Mouse (Mus musculus) heart, postnatal 0 days (tissue): Measurements from ENCODE around the gene Zfp280d. TPM values are rescaled to one million over a fixed set of nuclear protein-coding genes. Genes with fewer than 3 reads are reported as not detected.

Source experiments
- ATAC-seq: fragments of 200-750 bp; cut with Nextera tagmentation; 2 replicates; pipeline ENCODE4 v1.8.0; 2017; ENCODE audit warnings: low read depth, moderate number of reproducible peaks, moderate library complexity; ENCODE audit not compliant: insufficient read depth
- DNase-seq: peaks from one replicate; pipeline ENCODE4 v3.0.0-alpha.2; 2016; ENCODE audit warnings: low spot score
- H3K27ac ChIP-seq: fragments of 300-500 bp; sonication (generic); 2 replicates; pipeline ENCODE4 v1.5.1; 2014; ENCODE audit warnings: low read depth, mild to moderate bottlenecking
- H3K27me3 ChIP-seq: fragments of 300-500 bp; sonication (generic); 2 replicates; pipeline ENCODE4 v1.6.1; 2014; ENCODE audit warnings: low read length, mixed read lengths; ENCODE audit not compliant: control insufficient read depth, insufficient read depth
- H3K36me3 ChIP-seq: fragments of 300-500 bp; sonication (generic); replicated peaks from 2 replicates; pipeline ENCODE4 v1.6.1; 2014; ENCODE audit warnings: low read length, mixed read lengths; ENCODE audit not compliant: control insufficient read depth, insufficient read depth
- H3K4me1 ChIP-seq: fragments of 300-500 bp; sonication (generic); 2 replicates; pipeline ENCODE4 v1.6.1; 2014; ENCODE audit warnings: antibody characterized with exemption; ENCODE audit not compliant: control insufficient read depth, insufficient read depth
- H3K4me2 ChIP-seq: fragments of 300-500 bp; sonication (generic); 2 replicates; pipeline ENCODE4 v1.6.1; 2014; ENCODE audit warnings: low read depth, mild to moderate bottlenecking, low read length, moderate library complexity
- H3K4me3 ChIP-seq: fragments of 300-500 bp; sonication (generic); 2 replicates; pipeline ENCODE4 v1.5.1; 2014; ENCODE audit warnings: low read depth, low read length
- H3K9ac ChIP-seq: fragments of 300-500 bp; sonication (generic); replicated peaks from 2 replicates; pipeline ENCODE4 v1.6.1; 2014; ENCODE audit warnings: low read depth, low read length, mixed read lengths
- H3K9me3 ChIP-seq: fragments of 300-500 bp; sonication (generic); replicated peaks from 2 replicates; pipeline ENCODE4 v1.6.1; 2016; ENCODE audit warnings: low read length; ENCODE audit not compliant: control insufficient read depth
- CTCF ChIP-seq: IDR thresholded peaks from 2 replicates; pipeline ENCODE4 v1.5.1; 2016; ENCODE audit warnings: antibody characterized with exemption, control low read depth, low read depth
- EP300 ChIP-seq: IDR thresholded peaks from 2 replicates; pipeline ENCODE4 v1.6.1; 2016; ENCODE audit warnings: antibody characterized with exemption, low read depth
- WGBS: fragments of 180-500 bp; shearing (Covaris S2); extraction: QIAGEN DNeasy Blood & Tissue Kit; methylation state at CpG from one replicate; pipeline ENCODE4 v1.1.7; 2014; 5-methylcytosine and 5-hydroxymethylcytosine counted together
- polyA plus RNA-seq: library from polyadenylated mRNA; unstranded; fragments of >200 nt; fragmentation: Nextera tagmentation; extraction: Ambion mirVana; gene quantifications from 2 replicates; pipeline ENCODE4 v1.2.1, GENCODE M21; 2015
- total RNA-seq: library from RNA; depleted of rRNA; stranded (reverse); fragments of >200 nt; gene quantifications from 2 replicates; pipeline ENCODE4 v1.2.3, GENCODE M21; 2014; ENCODE audit warnings: low replicate concordance; rRNA removed

Gene Zfp280d
- 40.9 and 42.6 TPM in 2 replicates for total RNA-seq
- polyA plus RNA-seq, result 14.8 and 15.5 TPM in 2 replicates

- Histone ChIP-seq H3K27me3 (no peaks in the 10 kb centered on the region), H3K4me2 (peak within 1 kb of the TSS; percentile 60), H3K27ac (peak within 1 kb of the TSS; percentile 95), H3K4me1 (0 out of 2 replicates have a peak, but pooled peaks cover 5% of the 10 kb centered on the region), H3K9ac (peak within 1 kb of the TSS; percentile 92), H3K9me3 (no peaks in the 10 kb centered on the region), H3K36me3 (no peaks in the 10 kb centered on the region), H3K4me3 (peak within 1 kb of the TSS; percentile 64)
- 1% methylated on average over 36 of the region's 57 CpGs for WGBS
- ATAC-seq, result peak; percentile 98
- peak; percentile 86 for DNase-seq
- TF ChIP-seq EP300 (peak; percentile 89; the same call in 1 of the 2 replicates), CTCF (no peak)
Measured at GRCm38 (mm10) chr9:72274677-72275076, at the start of gene Zfp280d. Gene Zfp280d (plus strand): TSS chr9:72274860.

GRCm38 (mm10) chr9:72226536-72226935 lies 48.1 kb upstream of the Zfp280d start:
- Histone ChIP-seq H3K27me3 (no peaks in the 10 kb centered on the region), H3K4me1 (no peaks in the 10 kb centered on the region), H3K36me3 (no peaks in the 10 kb centered on the region), H3K9me3 (peaks cover 7% of the 10 kb centered on the region; the same call in 1 of the 2 replicates), H3K4me3 (no peak overlapping the region), H3K9ac (no peak overlapping the region), H3K4me2 (no peak overlapping the region), H3K27ac (no peak overlapping the region)
- no peak for DNase-seq
- WGBS, result 74% methylated on average over 6 of the region's 6 CpGs
- ATAC-seq, result no peak
- TF ChIP-seq EP300 (no peak), CTCF (no peak)

- H3K4me2 ChIP-seq, result no peak overlapping the region
- no peak overlapping the region for H3K9ac ChIP-seq
- 0 out of 2 replicates have a peak, but pooled peaks cover 3% of the 10 kb centered on the region for H3K9me3 ChIP-seq
- DNase-seq (no peak), ATAC-seq (no peak)
- no peaks in the 10 kb centered on the region for H3K36me3 ChIP-seq
- H3K27me3 ChIP-seq, result no peaks in the 10 kb centered on the region
- H3K4me3 ChIP-seq, result no peak overlapping the region
- TF ChIP-seq CTCF (no peak), EP300 (no peak)
- no peak overlapping the region for H3K27ac ChIP-seq
- H3K4me1 ChIP-seq, result no peaks in the 10 kb centered on the region
- 78% methylated on average over 1 of the region's 1 CpGs for WGBS
Measured at GRCm38 (mm10) chr9:72252656-72253055, 22.0 kb upstream of the Zfp280d start.

- ATAC-seq, result no peak
- H3K36me3 ChIP-seq, result no peaks in the 10 kb centered on the region
- H3K9ac ChIP-seq, result no peak overlapping the region
- no peak overlapping the region for H3K4me3 ChIP-seq
- no peaks in the 10 kb centered on the region for H3K4me1 ChIP-seq
- TF ChIP-seq CTCF (no peak), EP300 (no peak)
- no peak for DNase-seq
- 0 out of 2 replicates have a peak, but pooled peaks cover 3% of the 10 kb centered on the region for H3K9me3 ChIP-seq
- WGBS, result 38% methylated on average over 1 of the region's 1 CpGs
- no peak overlapping the region for H3K4me2 ChIP-seq
- H3K27ac ChIP-seq, result no peak overlapping the region
- no peaks in the 10 kb centered on the region for H3K27me3 ChIP-seq
Measured at GRCm38 (mm10) chr9:72255227-72255626, 19.4 kb upstream of the Zfp280d start.

- no peak for DNase-seq
- H3K36me3 ChIP-seq, result no peaks in the 10 kb centered on the region
- ATAC-seq, result no peak
Measured at GRCm38 (mm10) chr9:72256646-72257045, 18.0 kb upstream of the Zfp280d start.

GRCm38 (mm10) chr9:72260337-72260736 lies 14.3 kb upstream of the Zfp280d start:
- Histone ChIP-seq H3K9me3 (0 out of 2 replicates have a peak, but pooled peaks cover 2% of the 10 kb centered on the region), H3K4me2 (no peak overlapping the region), H3K36me3 (no peaks in the 10 kb centered on the region), H3K9ac (no peak overlapping the region), H3K4me3 (no peak overlapping the region), H3K27me3 (no peaks in the 10 kb centered on the region), H3K4me1 (no peaks in the 10 kb centered on the region), H3K27ac (no peak overlapping the region)
- TF ChIP-seq EP300, result no peak
- peak; percentile 21 for TF ChIP-seq CTCF
- ATAC-seq (peak; percentile 24; the same call in 1 of the 2 replicates), DNase-seq (peak; percentile 44)
- 33% methylated on average over 6 of the region's 7 CpGs for WGBS

More at GRCm38 (mm10) chr9:72256646-72257045, 18.0 kb upstream of the Zfp280d start:
- TF ChIP-seq CTCF (no peak), EP300 (no peak)
- Histone ChIP-seq H3K9me3 (0 out of 2 replicates have a peak, but pooled peaks cover 3% of the 10 kb centered on the region), H3K9ac (no peak overlapping the region), H3K4me3 (no peak overlapping the region), H3K4me2 (no peak overlapping the region), H3K27me3 (no peaks in the 10 kb centered on the region), H3K27ac (no peak overlapping the region), H3K4me1 (no peaks in the 10 kb centered on the region)
- WGBS, result 67% methylated on average over 3 of the region's 3 CpGs
